In genomic region chr11:117436401-117437109, GRCm38 (mm10) we compare ENCODE assay signal across 7 mouse cellular contexts. TPM values are rescaled to one million over a fixed set of nuclear protein-coding genes. Genes with fewer than 3 reads are reported as not detected.
A peak's percentile ranks its signal among the peaks of the same experiment; 100 is the strongest.
DNase-seq lines count a peak whose midpoint lies in the region; ATAC-seq lines count a peak whose summit lies in the region.

No protein-coding gene starts in this region.

- no peaks in the 10 kb centered on the region for H3K36me3 ChIP-seq in forebrain, embryonic 16.5 days (ENCODE audit: control insufficient read depth, insufficient read depth)

- H3K27ac ChIP-seq in forebrain, embryonic 16.5 days (ENCODE audit: low read length), result peak overlapping the region; percentile 52

- H3K4me1 ChIP-seq in forebrain, embryonic 16.5 days (replicated peaks; ENCODE audit: control insufficient read depth, insufficient read depth, low read length), result peaks cover 34% of the 10 kb centered on the region

- H3K9me3 ChIP-seq in forebrain, embryonic 16.5 days (ENCODE audit: control insufficient read depth, low read length), result no peaks in the 10 kb centered on the region

- H3K9ac ChIP-seq in forebrain, embryonic 16.5 days (replicated peaks; ENCODE audit: low read depth, low read length), result no peak overlapping the region

- 14% methylated on average over 22 of the region's 22 CpGs for WGBS in forebrain, embryonic 16.5 days

- ATAC-seq in forebrain, embryonic 16.5 days, result peak; percentile 97

- DNase-seq in ZHBTc4 (ENCODE audit: low read depth, low spot score), result peak; percentile 67
- DNase-seq in cerebellum, adult 18-20 months, result peak; percentile 75 to 77
- peak; percentile 80 for DNase-seq in kidney, postnatal 14 days
- DNase-seq in lung, postnatal 14 days, result peak; percentile 4
- DNase-seq in right cerebral cortex, postnatal 4 days, result peak; percentile 84
- DNase-seq in thymus, postnatal 25 days, result no peak

- no peaks in the 10 kb centered on the region for H3K27me3 ChIP-seq in forebrain, embryonic 16.5 days (replicated peaks; ENCODE audit: control insufficient read depth, insufficient read depth, low read length)

- H3K4me3 ChIP-seq in forebrain, embryonic 16.5 days (replicated peaks; ENCODE audit: low read length), result 0 out of 2 replicates have a peak overlapping the region, but pooled peaks have one; percentile 9

- peak overlapping the region; percentile 44 for H3K4me2 ChIP-seq in forebrain, embryonic 16.5 days (ENCODE audit: low read length)

RNA-seq across cellular contexts. Expression of gene Gm11733, which starts 47.6 kb away (rescaled TPM):
- polyA plus RNA-seq in forebrain, embryonic 16.5 days (2015; fragmentation: Nextera tagmentation; extraction: Ambion mirVana), result 0.14 TPM in 1 of 2 replicates, not detected in the other
